Mouse (Mus musculus) kidney, embryonic 14.5 days (tissue): Measurements from ENCODE around the gene Mrpl51. TPM values are rescaled to one million over a fixed set of nuclear protein-coding genes. Genes with fewer than 3 reads are reported as not detected.

ENCODE experiments used
- ATAC-seq: fragments of 200-750 bp; cut with Nextera tagmentation; 2 replicates; pipeline ENCODE4 v1.8.0; 2017; ENCODE audit warnings: moderate number of reproducible peaks, mild to moderate bottlenecking, moderate TSS enrichment, moderate library complexity; ENCODE audit not compliant: low FRiP score, low TSS enrichment
- H3K27ac ChIP-seq: fragments of 300-500 bp; sonication (generic); 2 replicates; pipeline ENCODE4 v1.5.1; 2014; ENCODE audit warnings: low read depth, mild to moderate bottlenecking, low read length, moderate library complexity, mixed read lengths
- H3K27me3 ChIP-seq: fragments of 300-500 bp; sonication (generic); 2 replicates; pipeline ENCODE4 v1.6.1; 2014; ENCODE audit warnings: mild to moderate bottlenecking, low read length; ENCODE audit not compliant: control insufficient read depth, insufficient read depth
- H3K36me3 ChIP-seq: fragments of 300-500 bp; sonication (generic); 2 replicates; pipeline ENCODE4 v1.6.1; 2014; ENCODE audit warnings: low read length, mixed read lengths; ENCODE audit not compliant: control insufficient read depth, insufficient read depth
- H3K4me1 ChIP-seq: fragments of 300-500 bp; sonication (generic); 2 replicates; pipeline ENCODE4 v1.6.1; 2014; ENCODE audit warnings: low read length, mixed read lengths; ENCODE audit not compliant: control insufficient read depth, insufficient read depth
- H3K4me2 ChIP-seq: fragments of 300-500 bp; sonication (generic); replicated peaks from 2 replicates; pipeline ENCODE4 v1.6.1; 2014; ENCODE audit warnings: low read depth, mild to moderate bottlenecking, low read length
- H3K4me3 ChIP-seq: fragments of 300-500 bp; sonication (generic); 2 replicates; pipeline ENCODE4 v1.5.1; 2014; ENCODE audit warnings: mild to moderate bottlenecking, low read length
- H3K9ac ChIP-seq: fragments of 300-500 bp; sonication (generic); 2 replicates; pipeline ENCODE4 v1.6.1; 2014; ENCODE audit warnings: low read depth, mild to moderate bottlenecking, low read length, moderate library complexity
- H3K9me3 ChIP-seq: fragments of 300-500 bp; sonication (generic); 2 replicates; pipeline ENCODE4 v1.6.1; 2016; ENCODE audit warnings: low read length; ENCODE audit not compliant: control insufficient read depth
- WGBS: fragments of 180-500 bp; shearing (Covaris S2); extraction: QIAGEN DNeasy Blood & Tissue Kit; methylation state at CpG from one replicate; pipeline ENCODE4 v1.1.7; 2014; 5-methylcytosine and 5-hydroxymethylcytosine counted together
- polyA plus RNA-seq: library from polyadenylated mRNA; unstranded; fragments of >200 nt; fragmentation: Nextera tagmentation; extraction: Ambion mirVana; gene quantifications from 2 replicates; pipeline ENCODE4 v1.2.1, GENCODE M21; 2014

Gene Mrpl51
- polyA plus RNA-seq, 1 experiment from 2014 or later: 203 TPM

DNA sequence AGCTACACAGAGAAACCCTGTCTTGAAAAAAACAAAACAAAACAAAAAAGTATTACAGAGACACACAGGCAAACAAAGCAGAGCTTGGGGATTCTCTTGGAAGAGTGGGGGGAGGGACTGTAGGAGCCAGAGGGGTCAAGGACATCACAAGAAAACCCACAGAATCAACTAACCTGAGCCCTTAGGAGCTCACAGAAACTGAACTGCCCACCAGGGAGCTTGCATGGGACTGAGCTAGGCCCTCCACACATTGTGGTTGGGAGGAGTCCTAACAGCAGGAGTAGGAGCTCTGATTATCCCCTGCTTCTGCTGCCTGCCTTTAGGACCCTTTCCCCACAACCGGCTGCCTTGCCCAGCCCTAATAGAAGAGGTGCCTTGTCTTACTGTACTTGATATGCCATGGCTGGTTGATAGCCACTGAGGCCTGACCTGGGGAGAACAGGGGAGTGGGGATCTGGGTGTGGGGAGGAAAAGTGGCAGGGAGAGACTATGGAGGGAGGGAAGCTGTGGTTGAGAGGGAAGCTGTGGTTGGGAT is 4.0 kb downstream of the Mrpl51 start:
- WGBS: 30% methylated on average over 1 of the region's 1 CpGs
- Histone ChIP-seq H3K27ac (no peak overlapping the region), H3K9ac (no peak overlapping the region), H3K4me3 (no peak overlapping the region), H3K4me2 (no peak overlapping the region), H3K36me3 (peaks cover 19% of the 10 kb centered on the region), H3K27me3 (no peaks in the 10 kb centered on the region), H3K4me1 (no peaks in the 10 kb centered on the region), H3K9me3 (no peaks in the 10 kb centered on the region)
- no peak for ATAC-seq

DNA sequence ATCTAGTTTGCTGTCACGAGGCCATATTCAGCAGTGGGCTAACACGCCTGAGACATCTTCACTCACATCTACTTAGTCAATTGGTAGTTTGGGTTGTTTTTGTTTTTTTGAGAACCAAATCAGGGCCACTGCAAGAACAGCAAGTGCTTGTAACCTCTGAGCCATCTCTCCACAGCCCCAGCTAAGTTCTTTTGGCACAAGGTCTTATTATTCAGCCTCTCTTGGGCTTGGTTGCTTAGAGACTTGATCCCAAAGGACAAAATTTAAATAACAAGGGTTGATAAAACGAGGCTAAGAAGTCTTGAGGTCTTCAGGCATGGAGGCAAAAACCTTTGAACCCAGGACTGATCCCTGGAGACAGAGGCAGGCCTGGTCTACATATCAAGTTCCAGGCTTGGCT is 4.7 kb downstream of the Mrpl51 start:
- Histone ChIP-seq H3K4me1 (no peaks in the 10 kb centered on the region), H3K4me2 (no peak overlapping the region), H3K9ac (no peak overlapping the region), H3K27me3 (no peaks in the 10 kb centered on the region), H3K27ac (no peak overlapping the region), H3K4me3 (no peak overlapping the region), H3K9me3 (no peaks in the 10 kb centered on the region), H3K36me3 (peaks cover 19% of the 10 kb centered on the region)
- 63% methylated on average over 3 of the region's 3 CpGs for WGBS
- no peak for ATAC-seq

DNA sequence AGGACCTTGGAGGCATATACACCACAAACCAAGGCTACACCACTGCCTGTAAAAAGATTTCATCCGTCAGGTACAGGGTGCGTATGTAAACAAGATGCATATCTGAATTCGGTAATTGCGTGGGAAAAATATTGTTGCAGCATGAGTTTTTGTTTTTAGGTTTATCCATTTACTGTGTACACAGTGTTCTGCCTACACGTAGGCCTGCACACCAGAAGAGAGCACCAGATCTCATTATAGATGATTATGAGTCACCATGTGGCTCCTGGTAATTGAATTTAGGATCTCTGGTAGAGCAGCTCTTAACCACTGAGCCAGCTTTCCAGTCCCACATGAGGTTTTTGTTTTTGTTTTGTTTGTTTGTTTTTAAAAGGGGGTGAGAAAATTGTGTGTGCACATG is 5.6 kb downstream of the Mrpl51 start:
- no peak for ATAC-seq

GRCm38 (mm10) chr6:125210436-125210835 is 18.8 kb downstream of the Mrpl51 start:
- Histone ChIP-seq H3K27me3 (peaks cover 10% of the 10 kb centered on the region), H3K36me3 (no peaks in the 10 kb centered on the region), H3K4me1 (no peaks in the 10 kb centered on the region), H3K27ac (no peak overlapping the region), H3K9ac (no peak overlapping the region), H3K9me3 (no peaks in the 10 kb centered on the region), H3K4me2 (no peak overlapping the region), H3K4me3 (no peak overlapping the region)
- no peak for ATAC-seq
- WGBS: 74% methylated on average over 1 of the region's 1 CpGs

More for the DNA sequence above, 5.6 kb downstream of the Mrpl51 start:
- peaks cover 19% of the 10 kb centered on the region for H3K36me3 ChIP-seq
- H3K27me3 ChIP-seq: no peaks in the 10 kb centered on the region
- no peak overlapping the region for H3K4me2 ChIP-seq
- H3K4me3 ChIP-seq: no peak overlapping the region
- H3K9me3 ChIP-seq: no peaks in the 10 kb centered on the region
- no peak overlapping the region for H3K27ac ChIP-seq
- H3K9ac ChIP-seq: no peak overlapping the region
- H3K4me1 ChIP-seq: no peaks in the 10 kb centered on the region
- 90% methylated on average over 5 of the region's 5 CpGs for WGBS

DNA sequence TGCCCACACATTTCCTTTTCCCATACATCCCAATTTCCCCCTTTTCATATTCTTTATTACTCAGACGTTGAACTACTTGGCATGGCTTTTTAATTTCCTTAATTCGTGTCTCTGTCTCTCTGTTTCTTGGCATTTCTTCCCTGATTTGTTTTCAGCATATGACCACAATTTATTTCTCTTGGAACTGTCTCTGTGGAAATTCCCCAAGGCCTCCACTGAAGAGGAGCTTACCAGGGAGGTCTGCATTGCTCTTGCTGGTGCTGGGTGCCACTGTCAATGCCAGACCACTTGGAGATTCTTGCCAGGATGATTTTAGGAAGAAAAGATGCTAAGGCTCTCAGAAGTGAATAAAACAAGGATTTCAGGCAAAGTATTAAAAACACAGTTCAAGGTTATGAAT is 21.0 kb downstream of the Mrpl51 start:
- H3K4me1 ChIP-seq: no peaks in the 10 kb centered on the region
- H3K27me3 ChIP-seq: peaks cover 10% of the 10 kb centered on the region
- H3K4me2 ChIP-seq: no peak overlapping the region
- H3K36me3 ChIP-seq: no peaks in the 10 kb centered on the region
- no peak overlapping the region for H3K9ac ChIP-seq
- H3K9me3 ChIP-seq: no peaks in the 10 kb centered on the region
- ATAC-seq: no peak
- H3K4me3 ChIP-seq: no peak overlapping the region
- H3K27ac ChIP-seq: no peak overlapping the region
- 32% methylated on average over 2 of the region's 2 CpGs for WGBS

DNA sequence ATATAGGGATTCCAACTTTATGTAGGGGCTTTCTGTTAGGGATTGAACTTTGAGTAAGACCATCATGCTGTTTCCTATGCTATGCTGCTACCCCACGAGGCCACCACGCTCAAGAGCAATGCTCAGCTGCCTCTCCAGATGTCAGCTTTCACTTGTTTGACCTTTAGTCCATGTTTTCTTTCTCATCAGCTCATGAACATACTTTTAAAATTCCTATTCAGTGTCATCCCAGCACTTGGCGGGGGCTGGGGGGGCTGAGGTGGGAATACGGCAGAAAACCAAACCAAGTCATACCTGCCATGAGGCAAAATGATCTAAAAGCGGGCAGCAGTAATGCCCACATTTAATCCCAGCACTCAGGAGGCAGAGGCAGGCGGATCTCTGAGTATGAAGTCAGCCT is 21.5 kb downstream of the Mrpl51 start:
- Histone ChIP-seq H3K27me3 (peaks cover 10% of the 10 kb centered on the region), H3K9me3 (no peaks in the 10 kb centered on the region), H3K4me2 (no peak overlapping the region), H3K27ac (no peak overlapping the region), H3K36me3 (no peaks in the 10 kb centered on the region), H3K9ac (no peak overlapping the region), H3K4me3 (no peak overlapping the region), H3K4me1 (no peaks in the 10 kb centered on the region)
- no peak for ATAC-seq
- WGBS: 75% methylated on average over 6 of the region's 6 CpGs

DNA sequence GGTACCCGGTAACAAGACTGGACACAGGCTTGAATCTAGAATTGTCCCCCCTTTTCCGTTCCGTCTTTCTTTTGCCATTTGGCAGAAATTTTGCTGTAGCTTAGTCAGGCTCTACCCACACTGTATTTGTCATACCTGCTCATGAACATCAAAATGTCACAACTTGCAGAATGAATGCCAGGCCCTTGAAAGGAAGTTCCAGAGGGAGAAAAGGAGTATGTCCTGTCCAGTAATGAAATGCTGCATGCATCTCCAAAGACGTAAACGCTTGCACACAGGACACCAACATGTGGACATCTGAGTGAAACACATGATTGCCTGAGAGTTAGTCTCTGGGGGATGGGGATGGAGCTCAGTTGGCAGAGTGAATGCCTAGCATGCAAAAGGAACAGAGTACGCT is 22.1 kb downstream of the Mrpl51 start:
- H3K9me3 ChIP-seq: no peaks in the 10 kb centered on the region
- H3K27ac ChIP-seq: no peak overlapping the region
- no peaks in the 10 kb centered on the region for H3K36me3 ChIP-seq
- H3K27me3 ChIP-seq: peaks cover 10% of the 10 kb centered on the region
- no peak for ATAC-seq
- no peak overlapping the region for H3K4me3 ChIP-seq
- H3K4me1 ChIP-seq: no peaks in the 10 kb centered on the region
- 79% methylated on average over 6 of the region's 6 CpGs for WGBS
- H3K4me2 ChIP-seq: no peak overlapping the region
- H3K9ac ChIP-seq: no peak overlapping the region

GRCm38 (mm10) chr6:125215148-125215954 is 23.8 kb downstream of the Mrpl51 start, which contains the start of gene Vamp1:
Vamp1 (plus strand) TSS chr6:125215551.
- under 1% methylated on average over 48 of the region's 48 CpGs for WGBS
- Histone ChIP-seq H3K4me2 (peak within 1 kb of the TSS; percentile 81), H3K9me3 (no peaks in the 10 kb centered on the region), H3K36me3 (no peaks in the 10 kb centered on the region), H3K4me1 (no peaks in the 10 kb centered on the region), H3K27me3 (peaks cover 10% of the 10 kb centered on the region), H3K9ac (peak within 1 kb of the TSS; percentile 63), H3K27ac (no peak within 1 kb of the TSS), H3K4me3 (peak within 1 kb of the TSS; percentile 60)
- ATAC-seq: peak; percentile 97

DNA sequence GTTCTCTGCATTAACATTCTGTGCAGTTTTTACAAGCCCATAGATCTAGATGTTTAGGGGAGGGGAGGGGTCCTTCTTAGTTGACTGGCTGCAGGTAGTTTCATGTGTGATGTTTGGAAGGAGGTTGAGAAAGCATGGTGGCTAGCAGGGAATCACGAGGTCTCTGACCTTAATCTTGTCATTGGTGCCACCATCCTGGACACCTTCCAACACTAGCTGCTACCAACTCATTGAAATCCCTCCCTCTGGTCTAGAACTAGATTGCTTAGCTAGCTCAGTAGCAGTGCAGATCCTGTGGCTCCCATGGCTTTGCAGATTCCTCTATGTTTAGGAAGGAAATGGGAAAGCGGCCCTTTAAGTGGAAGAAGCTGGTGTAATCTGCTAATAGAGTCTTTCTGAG is 25.3 kb downstream of the Mrpl51 start:
- no peaks in the 10 kb centered on the region for H3K36me3 ChIP-seq
- H3K4me3 ChIP-seq: no peak overlapping the region
- no peak overlapping the region for H3K9ac ChIP-seq
- no peak for ATAC-seq
- no peak overlapping the region for H3K4me2 ChIP-seq
- WGBS: 74% methylated on average over 2 of the region's 2 CpGs
- no peak overlapping the region for H3K27ac ChIP-seq
- H3K27me3 ChIP-seq: peaks cover 10% of the 10 kb centered on the region
- H3K4me1 ChIP-seq: no peaks in the 10 kb centered on the region
- H3K9me3 ChIP-seq: no peaks in the 10 kb centered on the region
